ENCODE assay signal across 16 mouse cellular contexts in genomic region chr11:50952290-50952689, GRCm38 (mm10). TPM values are rescaled to one million over a fixed set of nuclear protein-coding genes. Genes with fewer than 3 reads are reported as not detected.
DNase-seq lines count a peak whose midpoint lies in the region; ATAC-seq and TF ChIP-seq lines count a peak whose summit lies in the region.
"Had no signal": no experiment of that assay in that cellular context is flagged by ENCODE, and none has a peak within 500 bp of the region (broad histone marks: within the 10 kb centered on the region; RNA-seq: fewer than 3 reads in every experiment).

No protein-coding gene starts in this region.

- ATAC-seq in kidney, embryonic 14.5 days (ENCODE audit: low FRiP score, low TSS enrichment), result no peak

- TF ChIP-seq POLR2A in kidney, adult 2 months (IDR thresholded peaks at IDR 0.05; ENCODE audit: low read depth, low read length), result no peak

- intact Hi-C loops in left cerebral cortex, postnatal 25 days (cut with DNase I), result no loop called here

- no peak for DNase-seq in kidney, adult 2 months
- peak; percentile 66 for DNase-seq in CD4-positive helper T cell, adult 2 months (ENCODE audit: low read depth, low spot score)
- DNase-seq in ZHBTc4 (ENCODE audit: low read depth, low spot score), result peak; percentile 40
- DNase-seq in left cerebral cortex, postnatal 25 days (ENCODE audit: low spot score in 2 of 2), result peak; percentile 17 to 39
- DNase-seq in urinary bladder, adult 2 months (ENCODE audit: low spot score), result no peak
- DNase-seq in testis, postnatal 14 days (ENCODE audit: low spot score), result no peak
- DNase-seq in layer of hippocampus, postnatal 25 days (ENCODE audit: extremely low spot score in 1 of 2, low spot score in 1 of 2), result no peak
- DNase-seq: thymus, postnatal 14 days had no signal

- H3K9me3 ChIP-seq in kidney, embryonic 14.5 days (ENCODE audit: control insufficient read depth, low read length), result no peaks in the 10 kb centered on the region
- H3K9me3 ChIP-seq: forebrain, embryonic 10.5 days; heart, embryonic 10.5 days had no signal

- no peak overlapping the region for H3K4me3 ChIP-seq in kidney, embryonic 14.5 days (ENCODE audit: low read length)
- no peak overlapping the region for H3K4me3 ChIP-seq in kidney, adult 2 months (ENCODE audit: insufficient read depth, low read depth, low read length)
- H3K4me3 ChIP-seq: forebrain, embryonic 10.5 days; heart, embryonic 10.5 days had no signal

- H3K36me3 ChIP-seq in kidney, embryonic 14.5 days (ENCODE audit: control insufficient read depth, insufficient read depth, low read length), result no peaks in the 10 kb centered on the region
- no peaks in the 10 kb centered on the region for H3K36me3 ChIP-seq in kidney, adult 2 months (ENCODE audit: control insufficient read depth, insufficient read depth, low read length)
- H3K36me3 ChIP-seq: forebrain, embryonic 10.5 days; heart, embryonic 10.5 days had no signal

- 30% methylated on average over 14 of the region's 14 CpGs for WGBS in kidney, embryonic 14.5 days
- 23% methylated on average over 14 of the region's 14 CpGs for WGBS in kidney, adult 2 months

- H3K27ac ChIP-seq in kidney, embryonic 14.5 days (ENCODE audit: low read depth, low read length), result no peak overlapping the region
- H3K27ac ChIP-seq in kidney, adult 2 months (ENCODE audit: insufficient read depth, low read depth, low read length), result no peak overlapping the region
- H3K27ac ChIP-seq: forebrain, embryonic 10.5 days; heart, embryonic 10.5 days had no signal

- no peaks in the 10 kb centered on the region for H3K27me3 ChIP-seq in kidney, embryonic 14.5 days (ENCODE audit: control insufficient read depth, insufficient read depth, low read length)
- H3K27me3 ChIP-seq in kidney, adult 2 months (replicated peaks; ENCODE audit: control insufficient read depth, insufficient read depth, low read length), result no peaks in the 10 kb centered on the region

- no peak for TF ChIP-seq CTCF in kidney, adult 2 months (conservative IDR thresholded peaks at IDR 0.05; ENCODE audit: insufficient read depth, insufficient read length, low read depth, low read length)

- no peak overlapping the region for H3K9ac ChIP-seq in kidney, embryonic 14.5 days (ENCODE audit: low read depth, low read length)

- no peaks in the 10 kb centered on the region; the same call in 1 of the 2 replicates for H3K4me1 ChIP-seq in kidney, embryonic 14.5 days (ENCODE audit: control insufficient read depth, insufficient read depth, low read length)
- H3K4me1 ChIP-seq in kidney, adult 2 months (ENCODE audit: control insufficient read depth, insufficient read depth, low read length), result no peaks in the 10 kb centered on the region
- H3K4me1 ChIP-seq: forebrain, embryonic 10.5 days had no signal

- peak overlapping the region; percentile 9; the same call in 1 of the 2 replicates for H3K4me2 ChIP-seq in kidney, embryonic 14.5 days (replicated peaks; ENCODE audit: low read depth, low read length)

RNA-seq across cellular contexts. Expression of gene Prop1, which starts 1.3 kb away (rescaled TPM):
- polyA plus RNA-seq in kidney, embryonic 14.5 days (2014; fragmentation: Nextera tagmentation; extraction: Ambion mirVana), result not detected in 2 replicates
- polyA plus RNA-seq in kidney, adult 2 months (2012; rRNA removed), result not detected in 2 replicates
- total RNA-seq in left cerebral cortex, postnatal 25 days (2021), result not detected
- polyA plus RNA-seq in urinary bladder, adult 2 months (2012; rRNA removed), result not detected in 2 replicates
- not detected for total RNA-seq in layer of hippocampus, postnatal 25 days (2021)
- total RNA-seq: ES-E14 had no signal
- polyA plus RNA-seq: cortical plate, adult 2 months; forebrain, embryonic 10.5 days; heart, embryonic 10.5 days; intestine, embryonic 14.5 days; limb, embryonic 11.5 days; neural tube, embryonic 14.5 days had no signal

RNA-seq across cellular contexts. Expression of gene 4933414I15Rik, which starts 8.7 kb away (rescaled TPM):
- not detected in 2 replicates for polyA plus RNA-seq in kidney, embryonic 14.5 days (2014; fragmentation: Nextera tagmentation; extraction: Ambion mirVana)
- polyA plus RNA-seq in kidney, adult 2 months (2012; rRNA removed), result not detected in 2 replicates
- total RNA-seq in left cerebral cortex, postnatal 25 days (2021), result not detected
- not detected in 2 replicates for polyA plus RNA-seq in urinary bladder, adult 2 months (2012; rRNA removed)
- total RNA-seq in layer of hippocampus, postnatal 25 days (2021), result not detected
- total RNA-seq: ES-E14 had no signal
- polyA plus RNA-seq: cortical plate, adult 2 months; forebrain, embryonic 10.5 days; heart, embryonic 10.5 days; intestine, embryonic 14.5 days; limb, embryonic 11.5 days; neural tube, embryonic 14.5 days had no signal

RNA-seq across cellular contexts. Expression of gene Olfr1378, which starts 14.0 kb away (rescaled TPM):
- not detected in 2 replicates for polyA plus RNA-seq in kidney, embryonic 14.5 days (2014; fragmentation: Nextera tagmentation; extraction: Ambion mirVana)
- polyA plus RNA-seq in kidney, adult 2 months (2012; rRNA removed), result not detected in 2 replicates
- total RNA-seq in left cerebral cortex, postnatal 25 days (2021), result not detected
- polyA plus RNA-seq in urinary bladder, adult 2 months (2012; rRNA removed), result not detected in 2 replicates
- not detected for total RNA-seq in layer of hippocampus, postnatal 25 days (2021)
- total RNA-seq: ES-E14 had no signal
- polyA plus RNA-seq: cortical plate, adult 2 months; forebrain, embryonic 10.5 days; heart, embryonic 10.5 days; intestine, embryonic 14.5 days; limb, embryonic 11.5 days; neural tube, embryonic 14.5 days had no signal

RNA-seq across cellular contexts. Expression of gene Zfp354b, which starts 20.9 kb away (rescaled TPM):
- polyA plus RNA-seq in kidney, embryonic 14.5 days (2014; fragmentation: Nextera tagmentation; extraction: Ambion mirVana), result 1.2 and 1.7 TPM in 2 replicates
- polyA plus RNA-seq in kidney, adult 2 months (2012; rRNA removed), result 0.49 and 0.75 TPM in 2 replicates
- total RNA-seq in left cerebral cortex, postnatal 25 days (2021), result 1 to 10 TPM; 4.6 to 6.1 TPM
- polyA plus RNA-seq in urinary bladder, adult 2 months (2012; rRNA removed), result 2.1 and 2.6 TPM in 2 replicates
- 1 to 10 TPM; 5.4 to 7.2 TPM for total RNA-seq in layer of hippocampus, postnatal 25 days (2021)

RNA-seq across cellular contexts. Expression of gene Olfr1377, which starts 29.5 kb away (rescaled TPM):
- not detected in 2 replicates for polyA plus RNA-seq in kidney, embryonic 14.5 days (2014; fragmentation: Nextera tagmentation; extraction: Ambion mirVana)
- polyA plus RNA-seq in kidney, adult 2 months (2012; rRNA removed), result not detected in 2 replicates
- total RNA-seq in left cerebral cortex, postnatal 25 days (2021), result not detected
- not detected in 2 replicates for polyA plus RNA-seq in urinary bladder, adult 2 months (2012; rRNA removed)
- total RNA-seq in layer of hippocampus, postnatal 25 days (2021), result not detected
- total RNA-seq: ES-E14 had no signal
- polyA plus RNA-seq: cortical plate, adult 2 months; forebrain, embryonic 10.5 days; heart, embryonic 10.5 days; intestine, embryonic 14.5 days; limb, embryonic 11.5 days; neural tube, embryonic 14.5 days had no signal

Comparison
In these comparisons a context has a peak if more than half of its experiments do, and no peak if none do; other contexts are left out.
1. DNase-seq: peak in CD4-positive helper T cell, adult 2 months (single experiment), ZHBTc4 (single experiment) and left cerebral cortex, postnatal 25 days (2 of 2); none in kidney, adult 2 months (single experiment), urinary bladder, adult 2 months (single experiment), testis, postnatal 14 days (single experiment) and layer of hippocampus, postnatal 25 days (0 of 2).